Mouse (Mus musculus): ENCODE measurements around the gene Brip1.

The Brip1 gene

DNA sequence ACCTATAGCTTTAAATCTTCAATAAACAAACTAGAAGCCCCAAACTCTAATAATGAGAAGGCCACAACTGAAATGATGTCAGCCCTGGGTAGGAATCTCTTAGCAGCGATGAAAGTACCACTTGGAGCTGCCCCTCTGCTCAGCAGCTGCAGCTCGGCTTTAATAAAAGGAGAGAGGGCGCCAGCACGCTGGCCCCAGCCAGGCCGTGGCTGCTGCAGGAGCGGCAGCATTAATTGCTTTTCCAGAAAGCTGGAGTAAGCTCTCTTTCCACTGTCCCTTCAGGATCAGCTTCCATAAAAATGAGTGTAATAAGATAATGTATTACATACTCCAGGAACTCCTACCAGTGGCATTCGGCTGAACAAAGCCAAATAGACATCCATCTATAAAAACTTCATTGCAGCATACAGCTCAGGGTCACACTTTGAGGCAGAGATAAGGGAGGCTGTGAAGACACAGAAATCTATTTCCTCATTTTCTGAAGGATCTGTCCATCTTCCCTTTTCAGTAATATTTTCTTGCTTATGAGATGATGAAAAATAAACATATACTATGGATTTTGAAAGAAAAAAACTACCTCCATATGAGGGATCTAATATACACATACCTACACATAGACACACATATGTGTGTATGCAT lies 174.3 kb downstream of the Brip1 start:
- DNase-seq (ENCODE audit: low spot score): no peak

DNA sequence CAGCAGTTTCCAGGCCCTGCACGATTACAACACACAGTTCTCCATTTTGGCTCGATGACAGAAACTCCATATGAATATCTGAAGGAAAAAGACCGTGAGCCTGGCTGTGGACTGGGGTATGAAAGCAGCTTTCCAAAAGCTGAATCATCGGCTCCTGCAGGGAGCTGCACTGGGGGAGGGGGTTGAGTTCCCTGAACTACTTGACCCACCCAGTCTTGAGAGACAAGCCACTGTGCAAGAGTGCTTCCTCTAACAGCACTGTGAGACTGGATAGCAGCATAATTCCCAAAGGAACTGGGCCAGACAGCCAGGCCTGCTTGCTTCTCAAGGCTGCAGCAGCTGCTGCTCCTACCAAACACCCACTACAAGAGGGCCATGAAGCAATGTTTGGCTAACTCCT lies 178.6 kb downstream of the Brip1 start:
- DNase-seq (ENCODE audit: low spot score): peak; percentile 80

DNA sequence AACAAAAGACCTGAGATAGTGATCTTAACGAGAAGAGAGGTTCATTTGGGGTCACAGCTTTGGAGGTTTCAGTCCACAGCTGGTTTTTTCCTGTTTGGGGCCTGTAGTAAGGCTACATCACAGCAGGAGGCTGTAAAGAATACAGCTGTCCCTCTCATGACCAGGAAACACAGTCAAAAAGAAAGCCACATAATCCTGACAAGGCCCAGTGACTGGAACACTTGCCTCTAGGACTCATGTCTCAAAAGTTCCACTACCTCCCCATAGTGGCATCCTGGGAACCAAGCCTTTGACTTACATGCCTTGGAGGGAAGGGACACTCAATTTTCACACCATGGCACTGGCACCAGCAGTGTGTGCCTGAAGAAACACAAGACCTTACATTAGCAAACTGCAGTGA lies 181.0 kb downstream of the Brip1 start:
- no peak for DNase-seq (ENCODE audit: low spot score)

DNA sequence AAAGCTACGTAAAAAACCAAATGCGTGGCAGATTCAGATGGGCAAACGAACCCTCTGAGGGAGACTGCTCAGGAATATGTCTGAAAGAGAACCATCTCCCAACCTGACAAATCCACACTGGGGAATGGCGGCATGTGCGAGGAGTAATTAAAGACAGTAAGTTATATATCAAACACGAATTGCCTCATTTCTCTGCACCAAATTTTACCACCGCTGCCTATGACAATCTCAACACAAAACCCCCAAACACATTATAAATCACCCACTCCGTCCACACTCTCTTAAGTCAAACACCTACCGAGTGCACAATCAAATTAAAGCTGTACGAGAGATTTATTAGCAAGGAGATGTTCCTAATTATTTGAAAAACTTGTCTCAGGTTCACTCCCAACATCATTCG lies 184.8 kb downstream of the Brip1 start:
- DNase-seq (ENCODE audit: low spot score): no peak

DNA sequence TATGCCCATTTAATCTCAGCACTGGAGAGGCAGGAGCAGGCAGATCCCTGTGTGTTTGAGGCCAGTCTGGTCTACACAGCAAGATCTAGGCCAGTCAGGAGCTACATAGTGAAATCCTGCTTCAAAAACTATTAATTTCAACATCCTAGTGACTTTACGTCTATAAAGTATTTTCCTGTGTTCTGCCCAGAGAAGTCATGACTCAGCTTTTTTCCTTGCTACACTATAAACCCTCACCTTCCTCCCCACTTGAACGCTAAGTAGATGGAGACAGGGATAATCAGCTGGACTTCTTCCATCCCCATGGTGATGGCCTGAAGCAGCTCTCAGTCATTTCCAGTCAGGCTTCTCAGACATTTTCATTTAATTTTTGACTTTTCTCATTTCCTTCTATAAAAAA lies 187.9 kb downstream of the Brip1 start:
- no peak for DNase-seq (ENCODE audit: low spot score)

DNA sequence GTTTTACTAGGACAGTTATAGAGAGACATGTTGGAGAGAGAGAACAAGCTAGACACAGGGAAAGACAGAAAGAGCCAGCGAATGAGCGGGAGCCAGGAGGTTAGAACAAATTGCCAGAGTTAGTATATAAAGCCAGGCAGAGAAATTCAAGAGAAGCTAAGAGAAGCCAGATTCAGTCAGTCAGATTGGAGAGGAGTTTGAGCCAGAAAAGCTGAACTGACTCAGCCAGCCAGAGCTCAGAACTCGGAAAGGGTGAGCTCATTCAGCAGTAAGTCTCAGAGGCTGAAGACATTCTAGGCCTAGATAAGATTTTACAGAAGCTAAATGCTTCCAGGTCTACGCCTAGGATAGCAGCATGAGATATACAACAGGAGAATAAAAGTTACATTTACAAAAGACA lies 190.5 kb downstream of the Brip1 start:
- no peak for DNase-seq (ENCODE audit: low spot score)

DNA sequence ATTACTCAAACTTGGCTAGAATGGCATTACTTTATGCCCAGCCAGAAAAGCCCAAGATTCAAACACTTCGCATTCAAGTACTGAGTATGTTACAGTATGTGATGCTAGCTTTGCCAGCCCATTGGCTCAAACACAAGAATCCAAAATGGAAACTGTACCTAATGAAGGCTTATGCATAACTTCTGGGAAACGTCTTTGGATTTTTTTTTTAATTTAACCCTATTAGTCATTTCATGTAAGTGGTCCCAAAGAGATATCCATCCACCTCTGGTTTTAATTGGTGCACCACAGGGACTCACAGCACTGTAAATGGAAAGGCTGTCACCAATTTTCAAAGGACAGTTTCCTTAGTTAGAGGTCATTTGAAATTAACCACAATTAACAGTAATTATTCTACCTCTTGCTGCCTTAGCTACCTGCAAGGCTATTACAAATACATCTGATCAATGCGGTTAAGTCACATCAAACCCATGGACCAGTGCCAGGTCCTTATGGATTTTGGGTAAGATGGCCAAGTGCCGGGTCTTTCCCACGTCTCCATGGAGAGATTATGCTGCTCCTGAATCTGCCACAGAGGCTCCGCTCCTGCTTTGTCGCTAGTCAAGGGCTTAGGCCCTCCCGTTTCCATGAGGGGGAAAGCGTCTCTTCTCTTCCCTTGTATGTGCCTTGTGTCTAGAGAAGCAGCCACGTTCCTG lies 192.6 kb downstream of the Brip1 start:
- DNase-seq (ENCODE audit: low spot score): no peak
